Mouse (Mus musculus) ES-E14 (cell line): ENCODE results near the gene Mbd4.

ENCODE experiments used
- HCFC1 ChIP-seq: IDR thresholded peaks from 2 replicates; pipeline ENCODE4 v1.6.1; 2012; ENCODE audit warnings: low read length, inconsistent platforms, borderline replicate concordance; ENCODE audit not compliant: insufficient read depth
- ZNF384 ChIP-seq: IDR thresholded peaks from 2 replicates; pipeline ENCODE4 v1.6.1; 2012; ENCODE audit warnings: low read depth, low read length, inconsistent platforms

DNA sequence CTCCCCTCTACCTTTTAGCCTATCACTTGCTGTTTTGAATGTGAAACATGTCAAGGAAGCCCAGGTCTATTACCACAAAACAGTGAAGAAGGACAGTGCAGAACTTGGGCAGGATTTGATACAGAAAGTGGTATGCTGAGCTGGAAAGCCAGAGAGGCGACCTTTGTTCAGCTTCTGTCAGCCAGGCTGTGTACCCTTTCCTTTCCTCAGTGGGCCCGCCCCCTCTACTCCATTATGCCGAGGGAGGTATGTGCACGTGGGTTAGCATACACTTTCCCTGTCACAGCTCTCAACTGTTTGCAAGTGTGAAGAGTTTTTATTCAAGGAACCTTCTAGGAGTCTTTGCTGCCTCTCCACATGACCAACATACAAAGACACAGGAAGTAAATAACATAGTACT, 6.1 kb upstream of the Mbd4 start:
- TF ChIP-seq HCFC1 (no peak), ZNF384 (no peak)
